Mouse (Mus musculus): ENCODE results near the gene Nalcn.

Nalcn gene

DNA sequence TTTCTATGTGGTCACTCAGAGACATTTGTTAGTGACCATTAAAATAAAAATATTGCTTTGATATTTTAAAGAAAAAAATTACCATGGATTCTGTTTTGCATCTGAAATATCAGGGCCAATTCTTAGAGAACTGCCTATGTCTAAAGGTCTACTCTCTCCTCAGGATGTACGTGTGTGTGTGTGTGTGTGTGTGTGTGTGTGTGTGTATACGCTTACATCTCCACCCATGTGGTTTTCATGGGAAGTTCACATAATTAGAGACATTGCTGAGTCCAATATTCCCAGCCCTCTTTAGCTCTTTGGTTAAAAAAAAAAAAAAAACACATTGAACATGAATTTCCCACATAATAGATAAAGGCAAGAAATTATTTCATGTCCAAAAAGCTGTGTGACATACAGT, 114.0 kb downstream of the Nalcn start:
- in situ Hi-C loops (cut with MboI, MseI), result no loop called here

- in situ Hi-C loops (cut with MboI, MseI), result no loop called here
Measured at GRCm38 (mm10) chr14:123495544-123495943, 131.4 kb downstream of the Nalcn start.

DNA sequence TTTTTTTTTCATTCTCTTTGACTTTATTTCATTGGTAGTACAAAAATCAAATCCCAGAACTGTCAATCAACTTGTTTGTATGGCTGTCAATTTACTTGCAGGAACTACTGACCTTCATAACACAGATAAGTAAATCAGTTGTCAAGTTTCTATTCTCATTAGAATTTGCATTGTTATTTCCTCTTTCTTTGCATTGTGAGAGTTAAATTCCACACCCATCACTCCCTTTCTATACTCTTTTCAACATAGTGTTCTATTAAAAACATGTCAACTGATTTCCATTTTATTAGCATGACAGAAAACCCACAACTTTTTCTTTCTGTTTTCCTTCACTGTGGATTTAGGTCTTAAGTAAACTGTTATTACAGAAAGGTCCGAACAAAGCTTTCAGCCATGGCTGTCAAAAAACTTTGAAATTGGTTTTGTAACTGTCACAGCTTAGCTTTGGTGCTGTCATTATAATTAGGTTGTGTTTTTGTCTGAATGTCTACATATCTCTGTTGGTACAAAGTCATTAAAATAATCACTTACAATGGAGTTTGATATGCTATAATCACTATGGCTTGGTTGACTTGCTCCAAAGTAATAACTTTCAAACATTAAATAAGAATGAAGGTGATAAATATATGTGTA, 138.3 kb downstream of the Nalcn start:
- in situ Hi-C loops (cut with MboI, MseI), result no loop called here

DNA sequence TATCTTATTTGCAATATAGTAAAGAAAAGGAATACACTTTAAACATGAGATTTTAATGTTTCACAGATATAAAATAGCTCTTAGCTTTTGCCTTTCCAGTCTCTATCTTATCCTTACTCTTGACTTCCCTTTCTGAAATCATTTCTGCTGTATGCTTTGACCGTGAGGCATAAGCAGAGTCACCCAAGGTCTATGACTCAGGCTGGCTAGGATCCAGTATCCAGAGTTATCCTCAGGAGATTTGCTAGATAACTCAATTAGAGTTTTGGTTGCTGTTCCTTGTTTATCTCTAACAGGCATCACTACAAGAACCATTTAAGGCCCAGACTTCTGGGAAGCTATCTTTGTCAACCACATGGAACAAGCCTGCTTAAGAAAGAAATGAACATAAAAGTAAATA, 164.9 kb downstream of the Nalcn start:
- in situ Hi-C loops (cut with MboI, MseI), result loop anchor here in 1 of 2 experiments (10.0 kb wide), 1 partner anchor 523 kb away; no protein-coding TSS in a partner anchor

- in situ Hi-C loops (cut with MboI, MseI), result no loop called here
Measured at GRCm38 (mm10) chr14:123446031-123446430, 180.9 kb downstream of the Nalcn start.

- in situ Hi-C loops (cut with MboI, MseI), result no loop called here
Measured at GRCm38 (mm10) chr14:123435542-123435941, 191.4 kb downstream of the Nalcn start.

- in situ Hi-C loops (cut with MboI, MseI), result loop anchor here in 1 of 2 experiments (10.0 kb wide), 1 partner anchor 1018 kb away; no protein-coding TSS in a partner anchor
Measured at GRCm38 (mm10) chr14:123376167-123376855, 250.6 kb downstream of the Nalcn start.

DNA sequence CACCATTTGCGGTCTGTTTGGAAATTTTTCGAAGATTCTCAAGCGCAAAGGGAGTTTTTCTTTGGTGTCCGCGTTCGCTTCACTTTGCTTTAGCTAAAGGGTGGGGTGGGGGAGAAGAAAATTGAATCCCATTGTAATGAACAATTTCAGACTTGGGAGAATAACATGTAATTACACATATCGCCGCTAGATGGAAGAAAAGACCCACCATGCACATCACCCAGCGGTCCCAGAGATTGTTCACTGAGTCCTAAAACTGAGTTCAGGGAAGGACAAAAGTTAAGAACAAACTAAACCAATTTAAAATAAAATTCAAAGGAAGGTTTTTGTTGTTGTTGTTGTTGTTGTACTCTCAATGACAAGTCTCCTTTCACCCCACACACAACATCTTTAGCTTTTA, 255.4 kb downstream of the Nalcn start:
- in situ Hi-C loops (cut with MboI, MseI), result loop anchor here in 1 of 2 experiments (10.0 kb wide), 1 partner anchor 1023 kb away; no protein-coding TSS in a partner anchor

DNA sequence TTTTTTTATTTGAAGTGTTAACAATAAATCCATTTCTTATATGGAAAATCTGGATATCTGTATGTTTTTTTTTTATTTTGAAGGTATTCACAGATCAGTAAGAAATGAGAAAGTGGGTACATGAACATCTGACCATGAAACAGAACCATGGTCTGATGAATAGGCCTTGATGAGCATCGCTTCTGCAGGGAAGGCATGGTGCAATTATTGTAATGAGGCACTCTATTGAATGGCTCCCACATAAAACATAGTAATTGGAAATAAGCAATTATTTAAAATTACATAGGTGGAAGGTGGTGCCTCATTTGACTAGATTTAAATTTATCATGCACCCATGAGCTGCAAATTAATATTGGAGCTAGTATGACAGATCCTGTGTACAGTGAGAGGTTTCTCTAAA, 267.3 kb downstream of the Nalcn start:
- in situ Hi-C loops (cut with MboI, MseI), result no loop called here

GRCm38 (mm10) chr14:123352973-123353372, 274.0 kb downstream of the Nalcn start:
- in situ Hi-C loops (cut with MboI, MseI), result no loop called here

DNA sequence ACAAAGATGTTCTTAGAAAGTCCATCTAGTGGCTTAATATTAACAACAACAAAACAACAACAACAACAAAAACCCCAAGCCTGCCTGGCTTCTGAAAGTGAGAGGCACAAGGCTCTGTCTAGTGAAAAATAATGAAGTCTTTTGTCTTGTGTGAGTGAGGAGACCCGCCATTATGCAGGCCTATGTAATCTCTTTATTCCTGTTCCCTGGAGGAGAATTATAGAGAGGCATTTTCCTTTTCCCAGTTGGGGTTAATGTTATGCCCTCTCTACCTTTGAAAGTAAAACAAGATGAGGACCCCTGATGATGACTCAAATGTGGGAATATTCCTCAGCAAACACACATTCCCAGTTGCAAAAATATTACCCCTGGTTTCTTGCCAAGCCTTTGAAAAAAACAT, 295.1 kb downstream of the Nalcn start:
- in situ Hi-C loops (cut with MboI, MseI), result no loop called here

GRCm38 (mm10) chr14:123314369-123314768, 312.6 kb downstream of the Nalcn start:
- in situ Hi-C loops (cut with MboI, MseI), result loop anchor here (10.0 to 25.0 kb wide), 3 partner anchors 352 to 927 kb away; no protein-coding TSS in a partner anchor

DNA sequence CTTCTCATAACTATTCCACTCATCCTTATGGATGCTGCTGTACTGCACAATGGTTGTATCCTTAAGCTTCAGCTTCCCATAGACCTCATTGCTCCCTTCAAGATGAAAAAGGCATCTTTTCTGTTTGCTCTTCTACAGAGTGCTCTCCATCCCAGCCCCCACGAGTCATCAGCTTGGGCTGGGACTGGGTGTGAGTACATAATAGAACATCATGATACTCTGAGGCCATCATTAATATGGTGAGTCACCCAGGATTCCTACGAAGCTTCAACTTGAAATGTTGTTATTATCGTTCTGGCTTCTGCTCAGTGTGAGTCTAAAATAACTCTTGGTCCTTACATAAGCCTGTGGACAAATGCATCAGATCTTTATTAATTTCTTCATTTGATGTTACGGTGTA, 314.6 kb downstream of the Nalcn start:
- in situ Hi-C loops (cut with MboI, MseI), result loop anchor here (10.0 to 25.0 kb wide), 3 partner anchors 350 to 925 kb away; no protein-coding TSS in a partner anchor

- in situ Hi-C loops (cut with MboI, MseI), result no loop called here
Measured at GRCm38 (mm10) chr14:123296068-123296467, 330.9 kb downstream of the Nalcn start.

- in situ Hi-C loops (cut with MboI, MseI), result no loop called here
Measured at GRCm38 (mm10) chr14:123291118-123292007, 335.6 kb downstream of the Nalcn start.

DNA sequence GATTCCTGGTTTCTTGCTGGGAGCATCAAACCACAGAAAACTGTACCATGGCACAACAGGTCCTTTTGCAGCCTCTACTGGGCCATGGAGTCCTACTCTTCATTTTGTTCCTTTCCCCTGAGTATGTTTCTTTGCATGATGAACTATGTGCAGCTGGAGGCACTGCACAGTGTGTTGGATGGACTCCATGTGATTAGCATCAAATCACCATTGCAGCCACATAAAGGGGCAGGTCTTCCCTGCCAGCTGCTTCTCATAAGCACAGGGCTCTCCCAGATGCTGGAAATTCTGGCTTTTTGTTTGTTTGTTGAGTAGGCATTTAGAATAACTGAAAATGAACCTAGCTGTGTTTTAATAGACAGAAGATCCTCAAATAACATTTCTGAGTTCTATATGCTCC, 344.8 kb downstream of the Nalcn start:
- in situ Hi-C loops (cut with MboI, MseI), result no loop called here

- in situ Hi-C loops (cut with MboI, MseI), result no loop called here
Measured at GRCm38 (mm10) chr14:123272121-123272520, 354.8 kb downstream of the Nalcn start.

- in situ Hi-C loops (cut with MboI, MseI), result no loop called here
Measured at GRCm38 (mm10) chr14:123240738-123241137, 386.2 kb downstream of the Nalcn start.

DNA sequence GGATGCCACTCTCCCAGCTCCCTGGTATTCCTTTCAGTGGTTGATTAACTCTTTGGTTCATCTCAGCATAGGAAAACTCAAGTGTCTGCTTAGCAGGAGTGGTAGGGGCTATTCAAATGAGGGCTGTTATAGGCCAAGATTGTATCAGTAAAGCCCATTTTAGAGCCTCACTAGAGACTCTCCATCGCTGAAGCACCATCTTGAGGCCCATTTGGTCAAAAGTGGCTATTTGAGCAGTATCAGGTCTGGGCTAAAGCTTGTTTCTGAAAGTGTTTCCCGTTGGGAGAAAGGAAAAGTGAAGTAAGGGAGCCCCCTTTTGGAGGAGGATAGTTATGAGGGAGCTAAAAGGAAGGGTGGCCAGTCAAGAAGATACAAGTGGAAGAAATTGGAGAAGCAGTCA, 387.0 kb downstream of the Nalcn start:
- in situ Hi-C loops (cut with MboI, MseI), result no loop called here

GRCm38 (mm10) chr14:123237002-123237401, 389.9 kb downstream of the Nalcn start:
- in situ Hi-C loops (cut with MboI, MseI), result no loop called here

GRCm38 (mm10) chr14:123232630-123233206, 394.2 kb downstream of the Nalcn start:
- in situ Hi-C loops (cut with MboI, MseI), result no loop called here
